Mouse (Mus musculus) frontal cortex, postnatal 14 days (tissue): ENCODE measurements around the gene Ptprn2.
"Not testable (repeated sequence)": the region's sequence is repeated elsewhere in the genome, so short reads cannot be mapped to it uniquely, and the experiment has no call there.

Experiments used
- DNase-seq, 2 experiments: peaks; one replicate each; pipeline ENCODE4 v3.0.0; 2022; ENCODE audit warnings: low spot score in 2 of 2

Ptprn2 gene

GRCm38 (mm10) chr12:116515824-116516223, 30.3 kb downstream of the Ptprn2 start:
- no peak for DNase-seq

DNA sequence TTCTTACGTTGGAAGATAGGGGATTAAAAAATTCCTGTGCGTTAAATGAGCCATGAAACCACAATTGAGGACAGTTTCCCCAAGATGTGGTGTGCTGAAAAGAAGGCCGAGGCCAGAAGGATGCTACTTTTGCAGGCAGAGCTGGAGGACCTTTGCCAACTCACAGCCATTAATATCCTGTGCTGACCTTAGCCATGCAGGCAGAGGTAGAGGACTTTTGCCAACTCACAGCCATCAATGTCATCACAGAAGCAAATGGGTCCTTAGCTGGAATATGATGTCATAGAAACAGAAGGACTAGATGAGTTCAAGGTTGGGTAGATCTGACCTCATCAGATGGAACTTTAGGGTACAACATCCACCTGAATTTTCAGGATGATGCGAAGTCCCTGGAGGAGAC, 43.3 kb downstream of the Ptprn2 start:
- no peak for DNase-seq

- no peak for DNase-seq
Observed at GRCm38 (mm10) chr12:116533281-116533680, 47.8 kb downstream of the Ptprn2 start.

- DNase-seq, result no peak
Observed at GRCm38 (mm10) chr12:116539305-116539704, 53.8 kb downstream of the Ptprn2 start.

- DNase-seq, result no peak
Observed at GRCm38 (mm10) chr12:116540608-116541007, 55.1 kb downstream of the Ptprn2 start.

GRCm38 (mm10) chr12:116550031-116550430, 64.5 kb downstream of the Ptprn2 start:
- peak; percentile 41 to 52 for DNase-seq

DNA sequence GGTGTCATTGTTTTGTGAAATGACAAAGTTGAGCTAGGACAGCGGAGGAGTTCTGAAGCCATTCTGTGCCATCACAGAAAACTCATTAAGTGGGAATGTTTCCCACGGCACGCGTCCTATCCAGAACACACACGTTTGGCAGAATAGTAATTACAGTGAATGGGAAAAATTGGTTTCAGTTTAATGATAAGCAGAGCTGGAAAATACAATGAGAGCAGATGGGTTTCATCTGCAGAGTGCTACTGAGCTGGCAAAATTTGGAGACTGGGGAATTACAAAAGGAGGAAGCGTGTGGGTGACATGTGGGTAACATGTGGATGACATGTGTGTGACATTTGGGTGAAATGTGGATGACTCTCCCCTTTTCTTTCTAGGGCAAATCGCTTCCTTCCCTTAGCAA, 66.0 kb downstream of the Ptprn2 start:
- no peak for DNase-seq

DNA sequence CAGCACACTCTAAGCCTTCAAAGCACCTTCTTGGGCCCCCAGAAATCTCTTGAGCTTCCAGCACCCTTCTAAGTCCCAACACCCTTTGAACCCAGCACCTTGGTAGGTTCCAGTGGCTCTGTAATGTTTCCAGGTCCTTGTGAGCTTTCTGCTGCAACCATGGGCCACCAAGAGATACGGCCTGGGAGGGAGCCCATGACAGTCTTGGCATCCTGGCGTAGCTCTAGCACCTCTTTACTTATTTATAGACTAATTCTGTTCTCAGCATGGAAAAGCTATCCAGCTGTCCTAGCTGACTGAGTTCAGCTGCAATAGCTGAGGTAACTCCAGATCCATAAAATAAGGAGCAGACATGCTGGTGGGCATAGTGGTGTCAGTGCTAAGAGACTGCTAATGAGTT, 66.8 kb downstream of the Ptprn2 start:
- no peak for DNase-seq

- DNase-seq, result no peak
Observed at GRCm38 (mm10) chr12:116553361-116553760, 67.8 kb downstream of the Ptprn2 start.

DNA sequence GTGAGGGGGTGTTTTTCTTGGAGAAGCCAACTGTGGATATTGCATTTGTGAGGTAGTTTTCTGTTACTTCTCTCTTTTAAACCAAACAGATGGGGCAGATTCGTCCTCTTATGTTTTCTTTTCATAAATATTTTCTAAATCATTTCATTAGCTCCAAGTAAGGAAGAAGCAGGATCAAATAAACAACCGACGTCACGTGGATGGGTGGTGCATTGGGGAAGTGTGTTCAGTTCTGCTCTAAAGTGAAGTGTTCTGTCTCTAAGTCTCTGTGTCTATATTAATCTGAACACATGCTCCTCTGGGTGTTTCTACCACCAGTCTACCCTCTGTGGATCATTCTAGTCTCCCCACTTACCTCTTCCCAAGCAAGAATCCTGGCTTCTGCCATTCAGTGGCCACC, 70.4 kb downstream of the Ptprn2 start:
- no peak for DNase-seq

DNA sequence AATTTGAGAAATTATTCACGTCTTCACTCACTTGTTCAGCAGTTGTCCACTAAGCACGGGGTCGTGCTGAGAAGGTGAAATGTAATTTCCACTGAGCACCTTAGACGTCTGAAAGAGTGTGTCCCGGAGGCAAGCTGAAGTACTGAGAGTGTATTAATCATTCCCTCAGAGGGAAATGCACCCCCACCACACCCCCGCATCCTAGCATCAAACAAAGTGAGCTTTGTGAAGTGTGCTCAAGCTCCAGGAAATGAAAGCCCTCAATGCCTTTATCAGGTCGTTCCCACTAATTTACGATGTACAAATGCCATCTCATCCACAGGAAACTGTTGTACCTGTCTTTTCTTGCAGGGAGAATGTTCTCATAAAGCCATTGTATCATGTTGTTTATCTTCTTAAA, 78.9 kb downstream of the Ptprn2 start:
- no peak for DNase-seq

- no peak for DNase-seq
Observed at GRCm38 (mm10) chr12:116566672-116567071, 81.2 kb downstream of the Ptprn2 start.

DNA sequence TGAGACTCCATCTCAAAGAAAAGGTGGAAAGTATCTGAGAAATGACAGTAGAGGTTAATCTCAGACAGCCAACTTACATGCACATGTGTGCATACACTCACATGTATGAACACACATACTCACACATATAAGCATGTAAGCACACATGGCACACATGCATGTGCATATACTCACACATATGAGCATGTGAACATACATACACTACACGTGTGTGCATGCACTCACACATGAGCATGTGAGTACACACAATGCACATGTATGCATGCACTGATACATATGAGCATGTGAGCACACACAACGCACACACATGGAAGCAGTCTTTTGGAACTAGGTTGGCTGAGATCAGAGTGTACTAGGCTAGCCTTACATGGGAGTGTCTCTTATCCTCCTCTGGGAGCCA, 81.7 kb downstream of the Ptprn2 start:
- no peak for DNase-seq

GRCm38 (mm10) chr12:116569568-116569967, 84.0 kb downstream of the Ptprn2 start:
- DNase-seq, result no peak

- no peak for DNase-seq
Observed at GRCm38 (mm10) chr12:116574102-116574501, 88.6 kb downstream of the Ptprn2 start.

DNA sequence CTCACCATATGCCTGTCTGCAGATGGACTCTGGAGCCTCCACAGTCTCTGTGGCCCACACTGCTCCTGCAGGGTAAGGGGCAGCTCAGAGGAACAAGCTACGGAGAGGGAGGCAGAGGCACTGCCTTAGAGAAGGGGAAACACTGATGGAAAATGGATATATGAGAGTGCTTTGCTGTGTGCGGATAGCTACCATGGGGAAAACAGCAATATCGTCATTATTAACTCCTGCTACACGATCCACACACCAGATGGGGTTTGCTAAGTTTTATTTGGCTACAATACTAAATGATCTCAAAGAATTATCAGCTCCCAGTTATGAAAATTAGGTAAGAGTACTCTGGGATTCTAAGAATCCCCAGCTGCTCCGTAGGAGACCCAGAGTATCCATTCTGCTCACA, 89.2 kb downstream of the Ptprn2 start:
- DNase-seq, result no peak

- DNase-seq, result not testable (repeated sequence)
Observed at GRCm38 (mm10) chr12:116577917-116578316, 92.4 kb downstream of the Ptprn2 start.

- no peak for DNase-seq
Observed at GRCm38 (mm10) chr12:116580827-116581544, 95.5 kb downstream of the Ptprn2 start.

DNA sequence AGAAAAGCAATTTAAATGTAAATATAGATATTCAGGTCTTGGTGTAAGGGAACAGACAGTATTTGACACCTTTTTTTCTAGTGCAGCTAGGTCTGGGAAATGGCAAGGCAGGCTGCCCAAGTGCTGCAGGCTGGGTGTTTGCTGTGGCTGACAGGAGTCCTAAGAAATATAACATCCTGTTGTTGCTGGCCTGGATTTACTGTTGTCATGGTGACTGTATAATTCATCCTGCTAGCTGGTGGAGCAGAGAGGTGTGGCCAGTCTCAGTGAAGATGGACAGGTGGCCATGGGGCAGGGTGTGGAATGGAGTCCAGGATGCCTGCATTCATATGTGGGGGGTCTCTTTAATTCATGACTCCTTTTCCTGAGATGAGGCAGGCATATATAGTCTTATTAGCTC, 96.3 kb downstream of the Ptprn2 start:
- no peak for DNase-seq

- no peak for DNase-seq
Observed at GRCm38 (mm10) chr12:116582829-116583228, 97.3 kb downstream of the Ptprn2 start.

DNA sequence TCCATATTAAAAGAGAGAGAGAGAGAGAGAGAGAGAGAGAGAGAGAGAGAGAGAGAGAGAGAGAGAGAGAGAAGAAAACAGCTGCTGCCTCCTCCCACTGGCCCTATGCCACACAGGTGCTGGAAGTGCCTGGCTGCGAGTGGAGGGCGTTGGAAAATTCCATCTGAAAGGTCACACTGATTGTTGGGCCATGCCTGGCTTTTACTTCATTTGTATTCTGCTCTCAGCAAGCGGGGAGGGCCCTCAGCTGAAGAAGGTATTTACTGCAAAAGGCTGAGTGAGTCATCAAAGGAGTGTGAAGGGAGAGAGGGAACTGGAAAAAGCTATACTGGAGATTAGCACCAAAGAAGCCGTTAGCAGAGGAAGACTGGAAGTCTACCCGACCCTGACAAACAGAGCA, 99.5 kb downstream of the Ptprn2 start:
- DNase-seq, result no peak

- DNase-seq, result no peak
Observed at GRCm38 (mm10) chr12:116586167-116586566, 100.6 kb downstream of the Ptprn2 start.

DNA sequence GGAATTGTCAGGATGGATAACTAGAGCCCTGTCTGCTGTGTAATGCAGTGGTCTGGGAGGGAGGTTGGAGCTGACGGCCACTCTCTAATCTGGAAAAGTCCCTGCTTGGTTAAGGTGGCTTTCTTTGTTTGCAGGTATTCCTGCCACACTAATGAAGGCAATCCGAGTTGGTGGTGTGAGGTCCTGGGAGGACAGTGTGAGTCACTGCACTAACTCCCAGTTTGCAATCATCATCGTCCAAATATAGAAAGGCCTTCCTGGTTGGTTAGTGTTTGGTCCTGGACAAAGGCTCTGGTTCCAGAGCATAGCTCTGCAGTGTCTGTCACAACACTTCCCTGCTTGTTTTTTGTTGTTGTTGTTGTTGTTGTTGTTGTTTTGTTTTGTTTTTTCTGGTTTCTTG, 102.0 kb downstream of the Ptprn2 start:
- no peak for DNase-seq

GRCm38 (mm10) chr12:116590076-116590475, 104.6 kb downstream of the Ptprn2 start:
- DNase-seq, result no peak
